Mouse (Mus musculus): Measurements from ENCODE around the gene Nexn. TPM values are rescaled to one million over a fixed set of nuclear protein-coding genes. Genes with fewer than 3 reads are reported as not detected.

Nexn gene
- polyA plus RNA-seq, 1 experiment from 2014 or later: 1.8 TPM

GRCm38 (mm10) chr3:152189306-152189705, 76.8 kb downstream of the Nexn start:
- WGBS: 69% methylated on average over 4 of the region's 4 CpGs
- Histone ChIP-seq H3K27ac (ENCODE audit: low read length) (no peak overlapping the region), H3K4me3 (ENCODE audit: low read depth, low read length) (no peak overlapping the region), H3K36me3 (ENCODE audit: control insufficient read depth, insufficient read depth, low read length) (peaks cover 12% of the 10 kb centered on the region), H3K4me2 (ENCODE audit: low read length) (no peak overlapping the region), H3K4me1 (ENCODE audit: control insufficient read depth, insufficient read depth, low read length) (peaks cover 18% of the 10 kb centered on the region), H3K9ac (ENCODE audit: low read depth, low read length) (no peak overlapping the region), H3K9me3 (replicated peaks; ENCODE audit: control insufficient read depth, low read length, poor library complexity, severe bottlenecking) (no peaks in the 10 kb centered on the region), H3K27me3 (ENCODE audit: control insufficient read depth, insufficient read depth, low read depth, low read length) (no peaks in the 10 kb centered on the region)
- no peak for ATAC-seq

Other genes starting within 250 kb of the Nexn start
- gene Gipc2, start 100.1 kb downstream of the Nexn start, polyA plus RNA-seq (2015; fragmentation: Nextera tagmentation; extraction: Ambion mirVana): 13.6 and 16.2 TPM in 2 replicates
- gene Dnajb4, start 56.0 kb downstream of the Nexn start, polyA plus RNA-seq (2015; fragmentation: Nextera tagmentation; extraction: Ambion mirVana): 48.8 and 52.5 TPM in 2 replicates
- gene Fubp1, start 55.9 kb downstream of the Nexn start, polyA plus RNA-seq (2015; fragmentation: Nextera tagmentation; extraction: Ambion mirVana): 191 and 239 TPM in 2 replicates
- gene Miga1, start 74.1 kb upstream of the Nexn start, polyA plus RNA-seq (2015; fragmentation: Nextera tagmentation; extraction: Ambion mirVana): 18.4 and 19.3 TPM in 2 replicates
- gene Usp33, start 80.1 kb upstream of the Nexn start, polyA plus RNA-seq (2015; fragmentation: Nextera tagmentation; extraction: Ambion mirVana): 99.6 and 102 TPM in 2 replicates
- 27.1 and 32.9 TPM in 2 replicates for gene Zzz3, start 129.1 kb upstream of the Nexn start, polyA plus RNA-seq (2015; fragmentation: Nextera tagmentation; extraction: Ambion mirVana)